Mouse (Mus musculus) erythroblast, adult 5-6 weeks (primary cell): ENCODE results near the gene Hcn1. TPM values are rescaled to one million over a fixed set of nuclear protein-coding genes. Genes with fewer than 3 reads are reported as not detected.

ENCODE experiments used
- ATAC-seq: replicated peaks from 2 replicates; pipeline ENCODE4 v1.8.0; 2016; ENCODE audit warnings: moderate number of reproducible peaks, mild to moderate bottlenecking, moderate TSS enrichment, inconsistent platforms; ENCODE audit not compliant: poor library complexity, low FRiP score, severe bottlenecking
- total RNA-seq, 2 experiments: library from RNA; stranded (forward) in 1 of 2; stranded (reverse) in 1 of 2; fragments of 150-400 nt in 1 of 2; fragments of 200-764, 138-1000 nt in 1 of 2; gene quantifications; 2 replicates each; pipeline versions ENCODE4 v1.2.3 to v1.2.4; 2015 to 2017; ENCODE audit warnings: low replicate concordance in 2 of 2

The Hcn1 gene
- total RNA-seq, 2 experiments from 2014 or later: not detected

DNA sequence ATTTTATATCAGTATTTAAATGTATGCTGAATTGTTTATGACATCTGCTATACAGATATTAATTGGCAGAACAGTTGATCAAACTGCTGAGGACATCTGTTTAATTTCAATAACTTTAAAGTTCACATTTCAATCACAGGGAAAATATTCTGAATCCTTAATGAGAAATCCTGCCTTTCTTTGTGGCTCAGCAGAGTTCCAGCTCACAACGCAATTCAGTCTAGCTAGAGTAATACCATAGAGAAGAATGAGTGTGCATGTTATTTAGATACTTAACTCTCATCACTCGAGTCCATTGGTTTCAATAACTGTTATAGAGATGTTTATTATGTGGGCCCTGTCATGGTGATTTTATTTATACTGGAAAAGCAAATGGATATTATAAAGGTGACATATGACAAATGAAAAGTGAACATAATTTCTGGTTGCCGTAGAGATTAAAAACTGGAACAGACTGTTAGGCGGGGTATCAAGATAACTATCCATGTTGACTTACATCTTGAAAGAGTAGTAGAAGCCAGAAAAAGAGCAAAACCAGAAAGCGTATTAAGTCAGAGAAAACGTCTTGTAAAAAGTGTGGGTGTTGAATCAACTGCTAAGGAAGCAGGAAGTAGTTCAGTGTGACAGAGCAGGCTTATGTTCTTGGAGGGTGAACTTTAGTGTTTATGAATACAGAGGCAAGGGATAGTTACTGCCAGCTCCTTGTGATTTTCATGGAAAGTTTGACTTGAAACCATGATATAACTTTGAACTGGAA lies 250.0 kb downstream of the Hcn1 start:
- no peak for ATAC-seq

DNA sequence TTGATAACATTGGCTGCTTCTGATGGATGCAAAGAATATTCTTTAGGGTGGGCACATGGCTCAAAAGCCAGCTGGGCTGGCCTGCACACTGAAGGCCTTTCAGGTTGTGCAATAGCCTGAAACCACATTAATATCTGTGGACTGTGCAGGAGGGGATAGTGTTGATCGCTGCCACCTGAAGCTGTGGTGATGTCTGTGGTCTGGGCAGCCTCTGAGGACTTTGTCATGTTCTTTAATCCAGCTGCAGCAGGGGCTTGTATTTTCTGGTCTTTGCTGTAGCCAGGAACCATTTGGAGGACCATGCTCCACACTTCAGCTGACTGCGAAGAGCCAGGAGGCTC lies 250.6 kb downstream of the Hcn1 start:
- ATAC-seq: no peak

DNA sequence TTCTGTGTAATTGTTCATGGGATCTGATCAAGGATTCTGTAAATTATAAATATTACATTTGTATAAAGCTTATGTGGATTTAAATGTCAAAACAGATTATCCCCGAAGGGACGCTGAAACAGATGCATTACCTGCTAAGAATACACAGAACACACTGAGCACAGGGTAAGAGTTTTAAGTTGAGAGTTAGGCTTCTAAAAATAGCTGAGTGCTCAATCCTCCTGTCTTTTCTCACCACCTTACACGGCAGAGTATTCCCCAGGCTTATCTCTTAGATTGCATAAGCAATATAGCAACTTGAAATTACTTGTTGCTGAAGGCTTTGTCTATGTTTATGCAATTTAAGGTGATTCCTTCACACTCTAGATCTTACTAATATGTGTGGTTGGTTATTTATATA lies 256.3 kb downstream of the Hcn1 start:
- ATAC-seq: no peak

DNA sequence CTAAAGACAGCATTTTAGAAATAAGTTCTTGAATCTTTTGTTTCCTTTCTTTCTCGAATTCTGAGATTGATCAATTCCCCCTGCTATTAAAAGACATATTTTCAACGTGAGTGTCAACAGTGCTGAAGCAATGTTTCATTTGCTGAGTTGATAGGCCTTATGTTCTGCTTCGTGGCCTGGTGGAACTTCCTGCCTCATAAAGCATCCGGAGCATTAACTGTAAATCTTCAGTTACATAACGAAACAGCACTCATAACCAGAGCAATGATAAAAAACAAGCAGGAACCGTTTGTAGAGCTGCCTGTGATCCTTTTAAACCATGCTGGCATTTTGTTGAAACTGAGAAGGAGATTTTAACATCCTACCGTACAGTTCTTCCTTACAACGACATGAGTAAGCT lies 275.7 kb downstream of the Hcn1 start:
- ATAC-seq: no peak

DNA sequence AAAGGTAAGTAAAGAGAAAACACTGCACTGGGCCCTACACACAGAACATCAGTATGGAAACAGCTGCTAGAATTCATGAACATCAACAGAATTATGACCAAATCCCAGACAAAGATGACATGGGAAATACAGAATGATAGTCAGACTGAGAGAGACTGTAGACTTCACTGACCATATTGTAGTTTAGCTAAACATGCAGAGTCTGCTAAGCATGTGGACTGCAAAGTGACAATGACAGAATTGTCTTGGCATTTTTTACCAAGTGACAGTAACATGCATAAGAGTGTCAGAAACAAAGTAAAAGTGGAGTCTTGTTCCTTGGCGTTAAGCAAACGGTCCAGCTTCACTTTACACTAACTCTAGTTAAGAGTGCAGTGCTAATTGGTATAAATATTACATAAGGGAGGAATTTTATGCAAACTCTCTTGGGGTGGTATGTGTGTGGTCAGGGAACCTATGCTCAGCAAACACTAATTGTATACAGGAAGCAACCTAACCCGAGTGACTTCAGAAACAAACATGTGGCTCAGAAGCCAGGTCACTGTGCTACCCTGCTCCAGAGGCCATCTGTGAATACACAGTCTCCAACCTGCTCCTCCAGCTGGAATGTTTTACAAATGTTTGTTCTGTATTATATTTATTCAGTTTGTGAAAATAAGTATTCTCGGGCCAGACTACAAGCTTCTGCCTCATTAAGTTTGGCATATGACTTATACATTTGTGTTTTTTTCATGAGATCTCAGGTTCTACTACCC lies 278.5 kb downstream of the Hcn1 start:
- no peak for ATAC-seq

DNA sequence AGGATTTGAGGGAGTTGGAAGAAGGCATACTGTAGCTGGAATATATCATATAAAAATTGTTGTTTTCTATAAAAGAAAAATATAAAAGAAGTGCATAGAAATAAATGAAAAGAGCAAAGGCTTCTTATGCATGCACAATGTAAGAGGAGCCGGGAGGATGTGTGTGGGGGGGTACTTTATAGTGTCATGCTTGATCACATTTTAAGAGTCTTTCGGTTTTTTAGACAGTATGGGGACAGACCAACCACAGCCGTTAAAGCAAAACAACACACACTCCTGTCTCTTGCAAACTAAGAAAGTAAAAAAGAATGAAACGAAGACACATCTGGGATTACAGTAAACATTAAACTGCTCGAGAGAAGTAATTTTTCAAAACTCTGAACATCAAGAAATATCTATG lies 290.0 kb downstream of the Hcn1 start:
- ATAC-seq: no peak

DNA sequence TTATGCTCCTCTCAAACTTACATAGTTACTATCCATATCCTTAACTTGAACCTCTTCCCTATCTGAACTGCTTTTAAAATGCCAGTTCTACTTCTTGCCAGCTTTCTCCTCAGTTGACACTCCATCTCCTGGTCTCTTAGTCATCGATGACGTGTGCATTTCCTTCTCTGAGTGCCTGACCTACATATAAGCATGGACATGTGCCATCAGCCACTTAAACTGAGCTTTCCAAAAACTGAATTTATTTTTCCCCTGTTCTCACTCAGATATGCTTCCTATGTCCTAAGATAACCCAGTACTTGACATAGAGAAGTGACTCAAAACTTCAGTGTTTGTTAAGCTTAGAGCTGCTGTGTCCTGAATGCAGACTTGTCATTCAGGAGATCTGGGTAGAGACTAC lies 295.9 kb downstream of the Hcn1 start:
- no peak for ATAC-seq

DNA sequence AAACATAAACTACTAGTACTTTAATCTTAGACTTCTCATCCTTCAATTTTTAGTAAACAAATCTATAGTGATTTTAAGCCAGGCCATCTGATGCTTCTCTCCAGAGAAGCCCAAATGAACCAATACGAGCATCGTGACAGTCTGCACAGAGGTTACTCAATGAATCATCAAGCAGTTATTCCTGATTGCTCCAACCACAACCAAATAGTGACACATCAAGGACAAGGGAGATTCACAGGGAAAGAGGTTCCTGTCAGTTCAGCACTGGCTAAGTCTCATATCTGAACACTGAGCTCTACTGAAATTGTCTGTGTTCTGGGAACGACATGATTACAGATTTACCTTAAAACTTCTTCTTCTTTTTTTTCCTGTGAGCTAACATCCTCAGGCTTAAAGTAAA lies 305.7 kb downstream of the Hcn1 start:
- no peak for ATAC-seq

DNA sequence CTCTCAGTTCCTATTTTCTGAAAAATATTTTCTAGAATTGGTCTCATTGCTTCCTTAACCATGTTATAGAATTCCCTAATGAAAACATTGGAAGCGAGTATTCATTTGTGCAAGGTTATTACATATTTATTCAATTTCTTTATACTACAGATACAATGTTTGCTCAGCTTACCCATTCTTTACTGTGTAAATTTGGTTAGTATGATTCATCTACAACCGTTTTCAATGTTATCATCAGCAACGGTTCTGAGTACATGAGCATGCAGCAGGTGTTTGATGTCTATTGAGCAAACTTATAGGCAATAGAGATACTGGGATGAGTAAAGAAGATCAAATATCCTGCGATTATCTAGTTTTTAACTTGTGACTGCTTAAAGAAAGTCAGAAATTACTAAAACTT lies 327.6 kb downstream of the Hcn1 start:
- ATAC-seq: no peak

DNA sequence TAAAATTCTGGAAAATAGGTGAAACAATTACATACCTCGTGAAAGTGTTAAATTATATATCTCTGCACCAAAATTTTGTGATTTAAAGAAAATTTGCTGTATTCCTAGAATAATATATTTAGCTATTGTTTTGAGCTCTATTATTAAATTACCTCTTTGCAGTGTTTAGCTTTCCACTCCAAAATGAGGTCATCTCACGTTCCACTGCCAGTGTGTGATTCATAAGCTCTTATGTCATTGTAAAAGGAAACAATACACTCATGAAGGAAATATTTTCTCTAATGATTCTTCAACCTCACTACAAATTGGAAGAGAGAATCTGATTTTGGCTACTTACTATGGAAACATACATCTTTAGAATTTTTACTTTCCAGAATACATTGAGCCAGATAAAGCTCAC lies 329.6 kb downstream of the Hcn1 start:
- ATAC-seq: no peak

DNA sequence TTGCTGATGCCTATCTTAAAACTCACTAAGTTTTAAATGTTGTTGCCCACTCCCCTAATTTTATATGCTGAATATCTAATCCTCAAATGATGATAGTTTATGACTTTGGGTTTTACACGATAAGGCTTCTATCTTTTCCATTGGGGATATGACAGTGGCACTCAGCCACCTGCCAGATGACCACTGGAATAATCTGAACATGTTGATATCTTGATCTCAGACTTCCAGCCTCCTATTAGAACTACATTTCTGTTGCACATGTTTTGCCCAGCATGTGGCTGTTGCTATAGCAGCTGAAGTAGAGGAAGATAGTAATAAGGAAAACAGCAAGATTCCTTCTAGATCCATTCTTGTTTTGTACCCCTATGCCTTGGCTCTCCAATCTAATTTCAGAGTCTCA lies 336.6 kb downstream of the Hcn1 start:
- ATAC-seq: no peak

DNA sequence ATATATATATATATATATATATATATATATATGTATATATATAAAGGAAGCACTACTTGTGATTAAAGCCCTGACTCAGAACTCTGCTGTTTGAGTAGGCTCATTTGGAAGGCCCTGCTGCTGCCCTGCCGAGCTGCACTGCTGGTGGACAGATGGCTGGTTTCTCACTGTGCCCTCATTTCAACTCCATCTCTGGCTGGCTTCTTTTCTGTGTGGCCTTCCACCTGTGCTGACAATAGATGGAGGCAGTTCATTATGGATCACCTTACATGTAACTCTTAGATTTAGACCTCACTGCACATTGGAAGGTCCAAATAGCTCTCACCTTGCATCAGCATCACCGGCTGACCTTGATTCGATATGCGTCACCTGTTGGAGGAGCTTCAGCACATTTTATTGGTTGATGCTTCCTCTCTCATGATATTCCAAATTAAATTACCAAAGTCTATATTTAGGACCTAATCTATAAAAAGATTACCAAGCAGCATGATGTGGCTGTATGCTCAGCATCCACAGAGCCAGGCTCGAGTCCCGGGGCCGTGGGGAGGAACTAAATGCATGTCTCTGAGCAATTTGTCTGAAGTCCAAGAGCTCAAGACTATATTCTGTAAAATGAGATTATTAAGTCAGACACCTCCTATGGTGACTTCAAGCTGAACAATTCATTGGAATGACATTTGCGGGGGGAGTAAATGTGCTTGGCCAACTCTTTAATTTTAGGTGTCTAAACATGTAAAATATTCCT lies 338.6 kb downstream of the Hcn1 start:
- ATAC-seq: no peak

DNA sequence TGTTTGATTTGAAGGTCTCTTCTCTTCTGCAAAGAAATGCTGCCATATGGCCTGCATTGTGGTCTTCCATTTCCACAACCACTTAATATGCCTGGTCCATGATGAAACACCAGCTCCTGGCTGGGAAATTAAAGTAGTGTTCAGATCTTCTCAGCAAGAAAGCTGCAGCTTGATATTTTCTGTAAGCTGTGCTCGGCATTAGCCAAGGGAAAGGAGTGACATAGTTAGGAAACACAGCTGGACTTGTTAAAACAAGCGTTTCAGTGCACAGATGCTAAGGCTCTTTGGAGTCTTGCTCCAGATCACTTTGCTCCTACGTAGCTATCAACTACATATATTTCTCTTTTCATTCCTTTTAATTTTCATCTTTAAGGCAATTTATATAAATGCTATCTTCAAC lies 344.7 kb downstream of the Hcn1 start:
- ATAC-seq: no peak

DNA sequence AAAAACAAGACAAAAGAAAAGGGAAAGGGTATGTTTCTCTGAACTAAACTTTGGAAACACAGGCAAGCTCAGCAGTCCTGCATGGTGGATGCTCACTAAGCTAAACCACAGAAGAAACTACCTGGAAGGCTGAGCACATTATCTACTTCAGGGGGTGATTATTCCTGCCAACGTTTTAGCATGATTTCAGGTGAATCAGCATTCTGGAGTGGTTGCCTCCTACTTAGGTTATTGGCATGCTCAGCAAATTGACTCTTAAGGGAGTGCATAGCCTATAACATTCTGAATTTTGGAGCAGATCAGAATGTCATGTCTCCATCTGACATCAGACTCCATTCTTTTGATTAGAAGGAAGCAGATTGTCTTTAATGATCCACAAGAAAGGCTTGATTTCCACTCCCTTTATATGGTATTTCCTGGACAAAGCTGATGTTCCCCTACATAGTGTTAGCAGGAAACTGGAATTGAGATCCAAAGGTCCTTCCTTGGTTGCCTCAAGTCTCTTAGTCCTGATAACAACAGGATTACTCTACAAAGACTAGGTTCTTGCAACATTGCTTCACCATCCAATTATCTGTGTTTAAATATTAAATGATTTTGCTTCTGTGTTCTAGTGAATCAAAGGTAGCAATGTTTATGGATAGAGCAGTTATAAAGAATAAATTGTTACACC lies 345.7 kb downstream of the Hcn1 start:
- no peak for ATAC-seq

DNA sequence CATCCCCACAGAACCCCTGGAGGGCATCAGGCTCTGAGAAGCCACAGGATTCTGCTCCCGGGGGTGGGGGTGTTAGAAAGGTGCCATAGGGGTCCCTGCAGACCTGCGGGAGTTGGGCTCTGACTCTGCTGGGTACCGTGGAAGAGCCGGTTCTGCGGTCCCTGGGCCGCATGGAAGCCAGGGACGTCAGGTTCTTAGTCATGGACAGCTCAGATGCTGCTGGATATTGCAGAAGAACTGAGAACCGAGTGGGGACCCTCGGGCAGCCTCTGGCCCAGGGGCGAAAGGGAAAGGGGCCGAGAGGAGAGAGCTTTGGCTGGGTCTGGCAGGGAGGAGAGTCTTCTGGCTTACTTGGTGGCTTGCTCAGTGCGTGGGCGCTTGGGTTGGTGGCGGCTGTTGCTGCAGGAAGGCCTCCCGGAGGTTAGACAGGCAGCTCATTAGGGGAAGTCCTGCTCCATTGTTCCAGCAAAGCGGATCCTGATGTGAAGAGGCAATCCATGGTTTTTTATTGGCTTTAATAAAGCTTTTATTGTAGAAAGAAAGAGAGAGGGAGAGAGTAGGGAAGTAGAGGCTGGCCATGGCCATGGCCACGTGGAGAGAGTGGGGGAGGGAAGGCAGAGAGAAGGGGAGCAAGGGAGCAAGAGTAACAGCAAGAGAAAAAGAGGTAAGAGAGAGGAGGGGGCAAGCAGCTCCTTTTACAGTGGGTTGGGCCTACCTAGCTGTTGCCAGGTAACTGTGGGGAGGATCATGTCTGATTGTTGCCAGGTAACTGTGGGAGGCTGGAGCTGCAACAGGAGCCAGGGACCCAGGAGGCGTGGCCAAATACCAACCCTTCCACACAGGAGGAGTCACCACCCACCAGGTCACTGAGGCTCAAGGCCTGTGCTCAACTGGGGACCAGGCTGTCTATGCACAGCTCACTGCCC lies 356.6 kb downstream of the Hcn1 start:
- no peak for ATAC-seq

DNA sequence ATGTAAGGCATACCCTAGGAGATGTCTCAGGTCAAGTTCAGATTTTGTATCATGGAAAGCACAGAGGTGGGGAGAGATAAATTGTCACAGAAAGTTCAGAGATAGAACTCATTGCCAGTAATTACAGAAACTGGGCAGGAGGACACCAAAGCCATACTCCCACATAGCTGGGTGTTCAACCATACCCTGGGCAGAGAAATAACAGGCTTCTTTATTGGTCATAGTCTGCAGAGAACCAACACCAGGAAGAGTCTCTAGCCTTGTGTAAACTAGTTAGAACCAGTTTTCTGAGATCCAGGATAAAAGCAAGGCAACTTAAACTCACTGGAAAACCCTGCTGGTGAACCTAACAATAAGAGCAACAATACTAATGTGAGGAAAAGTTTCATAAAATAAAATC lies 362.5 kb downstream of the Hcn1 start:
- ATAC-seq: no peak

DNA sequence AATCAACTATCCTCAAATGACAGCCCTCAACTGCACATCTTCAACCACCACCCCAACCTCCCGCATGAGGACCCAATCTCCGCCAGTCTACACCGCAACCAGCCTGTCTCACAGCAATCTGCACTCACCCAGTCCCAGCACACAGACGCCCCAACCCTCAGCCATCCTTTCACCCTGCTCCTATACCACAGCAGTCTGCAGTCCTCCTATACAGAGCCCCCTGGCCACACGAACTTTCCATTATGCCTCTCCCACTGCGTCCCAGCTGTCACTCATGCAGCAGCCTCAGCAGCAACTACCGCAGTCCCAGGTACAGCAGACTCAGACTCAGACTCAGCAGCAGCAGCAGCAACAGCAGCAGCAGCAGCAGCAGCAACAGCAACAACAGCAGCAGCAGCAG lies 373.3 kb downstream of the Hcn1 start:
- ATAC-seq: no peak

DNA sequence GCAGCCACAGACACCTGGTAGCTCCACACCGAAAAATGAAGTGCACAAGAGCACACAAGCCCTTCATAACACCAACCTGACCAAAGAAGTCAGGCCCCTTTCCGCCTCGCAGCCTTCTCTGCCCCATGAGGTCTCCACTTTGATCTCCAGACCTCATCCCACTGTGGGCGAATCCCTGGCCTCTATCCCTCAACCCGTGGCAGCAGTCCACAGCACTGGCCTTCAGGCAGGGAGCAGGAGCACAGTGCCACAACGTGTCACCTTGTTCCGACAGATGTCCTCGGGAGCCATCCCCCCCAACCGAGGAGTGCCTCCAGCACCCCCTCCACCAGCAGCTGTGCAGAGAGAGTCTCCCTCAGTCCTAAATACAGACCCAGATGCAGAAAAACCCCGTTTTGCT lies 373.7 kb downstream of the Hcn1 start:
- no peak for ATAC-seq

DNA sequence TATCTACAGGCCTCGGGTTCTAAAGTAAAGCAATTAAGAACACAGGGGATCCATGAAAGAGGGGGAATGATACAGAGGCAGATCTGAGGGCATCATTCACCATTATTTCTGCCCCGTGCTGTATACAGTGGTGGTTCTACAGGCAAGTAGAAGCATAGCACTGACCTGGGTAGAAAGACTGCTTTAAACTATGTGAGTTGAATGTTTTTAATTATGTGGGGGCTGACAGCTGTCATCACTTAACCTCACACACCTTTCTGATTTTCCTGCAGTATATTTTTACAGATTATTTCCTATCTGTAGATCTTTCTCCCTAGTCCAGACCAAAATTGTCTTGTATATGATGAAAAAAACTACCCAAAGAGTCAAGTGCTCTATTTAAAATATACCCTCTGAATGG lies 382.2 kb downstream of the Hcn1 start:
- ATAC-seq: no peak
